Mouse (Mus musculus) C2C12 (cell line): Measurements from ENCODE around the gene Smox.

Experiments
- CTCF ChIP-seq: IDR thresholded peaks from one replicate; pipeline ENCODE4 v1.5.1; 2011; ENCODE audit not compliant: control insufficient read depth, insufficient read depth, insufficient read length
- FOSL1 ChIP-seq: IDR thresholded peaks from one replicate; pipeline ENCODE4 v1.8.0; 2011; ENCODE audit warnings: mild to moderate bottlenecking, low read length; ENCODE audit not compliant: poor library complexity, insufficient read depth, severe bottlenecking
- MAX ChIP-seq: IDR thresholded peaks from one replicate; pipeline ENCODE4 v1.6.1; 2011; ENCODE audit warnings: mild to moderate bottlenecking, control low read depth
- MYOD1 ChIP-seq: IDR thresholded peaks from one replicate; pipeline ENCODE4 v1.6.1; 2011; ENCODE audit warnings: low read depth; ENCODE audit not compliant: control insufficient read depth, insufficient read length
- MYOG ChIP-seq: IDR thresholded peaks from one replicate; pipeline ENCODE4 v1.6.1; 2011; ENCODE audit not compliant: control insufficient read depth, insufficient read length; ENCODE audit errors: extremely low read depth
- USF1 ChIP-seq: IDR thresholded peaks from one replicate; pipeline ENCODE4 v1.6.1; 2011; ENCODE audit warnings: low read depth, mild to moderate bottlenecking, control low read depth, moderate library complexity

DNA sequence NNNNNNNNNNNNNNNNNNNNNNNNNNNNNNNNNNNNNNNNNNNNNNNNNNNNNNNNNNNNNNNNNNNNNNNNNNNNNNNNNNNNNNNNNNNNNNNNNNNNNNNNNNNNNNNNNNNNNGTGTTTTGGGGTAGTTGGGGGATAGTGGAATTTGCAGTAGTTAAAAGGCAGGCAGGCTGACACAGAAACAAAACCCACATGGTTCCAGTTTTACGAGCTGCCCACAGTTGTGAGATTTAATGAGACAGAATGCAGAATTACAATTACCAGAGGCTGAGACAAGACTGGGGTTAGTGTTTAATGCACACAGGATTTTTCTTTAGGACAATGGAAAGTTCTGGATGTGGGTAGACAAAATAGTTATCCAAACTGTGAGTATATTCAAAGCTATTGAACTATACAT lies 9.6 kb upstream of the Smox start:
- TF ChIP-seq CTCF (no peak), MAX (no peak), USF1 (no peak), MYOD1 (no peak), MYOG (no peak), FOSL1 (no peak)
